Comparison of ENCODE assay signal across 9 mouse cellular contexts in genomic region chr7:80778958-80779669, GRCm38 (mm10). TPM values are rescaled to one million over a fixed set of nuclear protein-coding genes. Genes with fewer than 3 reads are reported as not detected.
DNase-seq lines count a peak whose midpoint lies in the region; ATAC-seq and TF ChIP-seq lines count a peak whose summit lies in the region.
"Had no signal": no experiment of that assay in that cellular context is flagged by ENCODE, and none has a peak within 500 bp of the region (broad histone marks: within the 10 kb centered on the region; RNA-seq: fewer than 3 reads in every experiment).

No protein-coding gene starts in this region.

- peaks cover 19% of the 10 kb centered on the region for H3K4me1 ChIP-seq in embryonic facial prominence, embryonic 10.5 days
- peaks cover 5 to 37% of the 10 kb centered on the region in 2 experiments for H3K4me1 ChIP-seq in liver, embryonic 14.5 days (replicated peaks; ENCODE audit: control insufficient read depth in 2 of 2, insufficient read depth in 2 of 2, low read length in 1 of 2)
- no peaks in the 10 kb centered on the region for H3K4me1 ChIP-seq in midbrain, postnatal 0 days (ENCODE audit: insufficient read depth, low read length)
- H3K4me1 ChIP-seq: neural tube, embryonic 12.5 days had no signal

- H3K36me3 ChIP-seq in embryonic facial prominence, embryonic 10.5 days (replicated peaks): no peaks in the 10 kb centered on the region
- H3K36me3 ChIP-seq in liver, embryonic 14.5 days (replicated peaks; ENCODE audit: control insufficient read depth, insufficient read depth, low read depth): no peaks in the 10 kb centered on the region
- no peaks in the 10 kb centered on the region for H3K36me3 ChIP-seq in midbrain, postnatal 0 days (ENCODE audit: insufficient read depth, low read length)
- H3K36me3 ChIP-seq: neural tube, embryonic 12.5 days had no signal

- H3K27ac ChIP-seq in embryonic facial prominence, embryonic 10.5 days (replicated peaks): 0 out of 2 replicates have a peak overlapping the region, but pooled peaks have one; percentile 57
- H3K27ac ChIP-seq in liver, embryonic 14.5 days: no peak overlapping the region
- H3K27ac ChIP-seq in midbrain, postnatal 0 days (ENCODE audit: low read depth, low read length): no peak overlapping the region
- H3K27ac ChIP-seq: neural tube, embryonic 12.5 days had no signal

- H3K9me3 ChIP-seq in embryonic facial prominence, embryonic 10.5 days: no peaks in the 10 kb centered on the region
- H3K9me3 ChIP-seq in liver, embryonic 14.5 days (ENCODE audit: control insufficient read depth, low read length): no peaks in the 10 kb centered on the region
- H3K9me3 ChIP-seq in midbrain, postnatal 0 days (ENCODE audit: low read length): no peaks in the 10 kb centered on the region
- H3K9me3 ChIP-seq: neural tube, embryonic 12.5 days had no signal

- H3K27me3 ChIP-seq in embryonic facial prominence, embryonic 10.5 days (replicated peaks; ENCODE audit: low read depth, poor library complexity, severe bottlenecking): no peaks in the 10 kb centered on the region
- H3K27me3 ChIP-seq in liver, embryonic 14.5 days (ENCODE audit: control insufficient read depth, insufficient read depth, low read length): no peaks in the 10 kb centered on the region
- H3K27me3 ChIP-seq in midbrain, postnatal 0 days (ENCODE audit: insufficient read depth, low read length): no peaks in the 10 kb centered on the region
- H3K27me3 ChIP-seq: neural tube, embryonic 12.5 days had no signal

- no peak overlapping the region for H3K9ac ChIP-seq in liver, embryonic 14.5 days (replicated peaks)
- no peak overlapping the region for H3K9ac ChIP-seq in midbrain, postnatal 0 days (replicated peaks; ENCODE audit: low read length, poor library complexity, severe bottlenecking)
- H3K9ac ChIP-seq: neural tube, embryonic 12.5 days had no signal

- peak; percentile 31 for DNase-seq in adrenal gland, adult 2 months
- no peak for DNase-seq in adrenal gland, adult 8-10 months
- DNase-seq in embryonic facial prominence, embryonic 10.5 days (ENCODE audit: low spot score): peak; percentile 32
- peak; percentile 22 to 41 (median 39) for DNase-seq in liver, embryonic 14.5 days (ENCODE audit: low read depth in 3 of 3, low spot score in 3 of 3)
- peak; percentile 36 to 59 for DNase-seq in spleen, postnatal 14 days (ENCODE audit: low spot score in 2 of 2)
- DNase-seq in right cerebral cortex, adult 18-20 months: no peak
- DNase-seq in midbrain, postnatal 0 days (ENCODE audit: low spot score): no peak

- no peak for TF ChIP-seq EP300 in liver, embryonic 14.5 days (IDR thresholded peaks at IDR 0.05; ENCODE audit: low read depth)

- H3K4me2 ChIP-seq in liver, embryonic 14.5 days (ENCODE audit: low read depth): peak overlapping the region; percentile 23
- H3K4me2 ChIP-seq in midbrain, postnatal 0 days (ENCODE audit: low read depth, low read length, poor library complexity, severe bottlenecking): no peak overlapping the region
- H3K4me2 ChIP-seq: neural tube, embryonic 12.5 days had no signal

- no peak for TF ChIP-seq CTCF in liver, embryonic 14.5 days (IDR thresholded peaks at IDR 0.05; ENCODE audit: low read depth)
- TF ChIP-seq CTCF in midbrain, postnatal 0 days (IDR thresholded peaks at IDR 0.05): no peak

- H3K4me3 ChIP-seq in embryonic facial prominence, embryonic 10.5 days: no peak overlapping the region
- H3K4me3 ChIP-seq in liver, embryonic 14.5 days (ENCODE audit: insufficient read depth in 1 of 2, low read depth in 2 of 2, low read length in 2 of 2): no peak overlapping the region
- no peak overlapping the region for H3K4me3 ChIP-seq in midbrain, postnatal 0 days (ENCODE audit: low read depth, low read length)
- H3K4me3 ChIP-seq: neural tube, embryonic 12.5 days had no signal

- peak; percentile 84 to 86 for ATAC-seq in hematopoietic stem cell, adult 5-6 weeks (replicated peaks in 1 of 2; ENCODE audit: insufficient read depth in 1 of 2, low FRiP score in 2 of 2, low TSS enrichment in 1 of 2, low read depth in 1 of 2, poor library complexity in 2 of 2, severe bottlenecking in 2 of 2)
- ATAC-seq in liver, embryonic 14.5 days (ENCODE audit: insufficient read depth): peak; percentile 59; the same call in 1 of the 2 replicates
- no peak for ATAC-seq in midbrain, postnatal 0 days (ENCODE audit: low FRiP score)

- 71% methylated on average over 12 of the region's 12 CpGs for WGBS in embryonic facial prominence, embryonic 10.5 days
- WGBS in liver, embryonic 14.5 days (ENCODE audit: insufficient replicate concordance): 16% methylated on average over 12 of the region's 12 CpGs
- 79% methylated on average over 12 of the region's 12 CpGs for WGBS in midbrain, postnatal 0 days

RNA-seq across cellular contexts. Expression of gene Iqgap1, which starts 46.7 kb away (rescaled TPM):
- 10 to 100 TPM; 84.8 to 88.4 TPM for total RNA-seq in adrenal gland, adult 2 months (2021)
- 15.7 and 19.1 TPM in 2 replicates for polyA plus RNA-seq in adrenal gland, adult 2 months (2012; rRNA removed)
- total RNA-seq in adrenal gland, adult 8-10 months (2022): 100 to 1,000 TPM in 2 of 4 experiments, 10 to 100 TPM in 2; 82.6 to 138 (median 109) TPM
- 29.2 and 29.3 TPM in 2 replicates for polyA plus RNA-seq in embryonic facial prominence, embryonic 10.5 days (2016; fragmentation: Nextera tagmentation; extraction: Ambion mirVana)
- 141 and 147 TPM in 2 replicates for total RNA-seq in hematopoietic stem cell, adult 5-6 weeks (2017)
- polyA plus RNA-seq in liver, embryonic 14.5 days (2012; rRNA removed): 4.6 and 5.5 TPM in 2 replicates
- polyA plus RNA-seq in liver, embryonic 14.5 days (2014; fragmentation: Nextera tagmentation; extraction: Ambion mirVana): 11.2 and 11.6 TPM in 2 replicates
- total RNA-seq in midbrain, postnatal 0 days (2014; rRNA removed): 20.6 and 31.0 TPM in 2 replicates
- polyA plus RNA-seq in midbrain, postnatal 0 days (2015; fragmentation: Nextera tagmentation; extraction: Ambion mirVana): 11.3 and 12.3 TPM in 2 replicates

Comparison
In these comparisons a context has a peak if more than half of its experiments do, and no peak if none do; other contexts are left out.
1. DNase-seq: peak in adrenal gland, adult 2 months (single experiment), embryonic facial prominence, embryonic 10.5 days (single experiment), liver, embryonic 14.5 days (3 of 3) and spleen, postnatal 14 days (2 of 2); none in adrenal gland, adult 8-10 months (single experiment), right cerebral cortex, adult 18-20 months (single experiment) and midbrain, postnatal 0 days (single experiment).